Mouse (Mus musculus) forebrain, postnatal 0 days (tissue): ENCODE results near the gene Trmt1l. TPM values are rescaled to one million over a fixed set of nuclear protein-coding genes. Genes with fewer than 3 reads are reported as not detected.
A peak's percentile ranks its signal among the peaks of the same experiment; 100 is the strongest.
"Not testable (repeated sequence)": the region's sequence is repeated elsewhere in the genome, so short reads cannot be mapped to it uniquely, and the experiment has no call there.

ENCODE experiments used
- ATAC-seq: fragments of 200-750 bp; cut with Nextera tagmentation; 2 replicates; pipeline ENCODE4 v1.8.0; 2017; ENCODE audit warnings: mild to moderate bottlenecking, moderate library complexity
- DNase-seq: peaks from one replicate; pipeline ENCODE4 v3.0.0-alpha.2; 2015
- H3K27ac ChIP-seq: fragments of 300-500 bp; sonication (generic); 2 replicates; pipeline ENCODE4 v1.5.1; 2014; ENCODE audit warnings: low read depth, mild to moderate bottlenecking, antibody characterized with exemption, low read length, moderate library complexity, mixed read lengths
- H3K27me3 ChIP-seq: fragments of 300-500 bp; sonication (generic); 2 replicates; pipeline ENCODE4 v1.6.1; 2014; ENCODE audit warnings: mild to moderate bottlenecking, low read length, mixed read lengths; ENCODE audit not compliant: insufficient read depth
- H3K36me3 ChIP-seq: fragments of 300-500 bp; sonication (generic); 2 replicates; pipeline ENCODE4 v1.6.1; 2014; ENCODE audit warnings: mild to moderate bottlenecking, moderate library complexity; ENCODE audit not compliant: insufficient read depth
- H3K4me1 ChIP-seq: fragments of 300-500 bp; sonication (generic); 2 replicates; pipeline ENCODE4 v1.6.1; 2014; ENCODE audit warnings: antibody characterized with exemption; ENCODE audit not compliant: insufficient read depth
- H3K4me2 ChIP-seq: fragments of 300-500 bp; sonication (generic); 2 replicates; pipeline ENCODE4 v1.6.1; 2014; ENCODE audit warnings: low read depth, mild to moderate bottlenecking, moderate library complexity
- H3K4me3 ChIP-seq: fragments of 300-500 bp; sonication (generic); 2 replicates; pipeline ENCODE4 v1.5.1; 2014; ENCODE audit warnings: low read depth, low read length, mixed read lengths
- H3K9ac ChIP-seq: fragments of 300-500 bp; sonication (generic); 2 replicates; pipeline ENCODE4 v1.6.1; 2014; ENCODE audit warnings: mild to moderate bottlenecking
- H3K9me3 ChIP-seq: fragments of 300-500 bp; sonication (generic); 2 replicates; pipeline ENCODE4 v1.6.1; 2016; ENCODE audit warnings: low read length
- CTCF ChIP-seq: sonication (generic); IDR thresholded peaks from 2 replicates; pipeline ENCODE4 v1.5.1; 2016; ENCODE audit warnings: antibody characterized with exemption, control low read depth, low read depth
- WGBS: fragments of 180-500 bp; shearing (Covaris S2); extraction: QIAGEN DNeasy Blood & Tissue Kit; methylation state at CpG from one replicate; pipeline ENCODE4 v1.1.7; 2014; 5-methylcytosine and 5-hydroxymethylcytosine counted together
- polyA plus RNA-seq: library from polyadenylated mRNA; unstranded; fragments of >200 nt; fragmentation: Nextera tagmentation; extraction: Ambion mirVana; gene quantifications from 2 replicates; pipeline ENCODE4 v1.2.1, GENCODE M21; 2015
- total RNA-seq: library from RNA; depleted of rRNA; stranded (reverse); fragments of >200 nt; gene quantifications from 2 replicates; pipeline ENCODE4 v1.2.3, GENCODE M21; 2014

Gene Trmt1l
- total and polyA plus RNA-seq, 2 experiments from 2014 or later: 16.4 to 23.2 TPM

DNA sequence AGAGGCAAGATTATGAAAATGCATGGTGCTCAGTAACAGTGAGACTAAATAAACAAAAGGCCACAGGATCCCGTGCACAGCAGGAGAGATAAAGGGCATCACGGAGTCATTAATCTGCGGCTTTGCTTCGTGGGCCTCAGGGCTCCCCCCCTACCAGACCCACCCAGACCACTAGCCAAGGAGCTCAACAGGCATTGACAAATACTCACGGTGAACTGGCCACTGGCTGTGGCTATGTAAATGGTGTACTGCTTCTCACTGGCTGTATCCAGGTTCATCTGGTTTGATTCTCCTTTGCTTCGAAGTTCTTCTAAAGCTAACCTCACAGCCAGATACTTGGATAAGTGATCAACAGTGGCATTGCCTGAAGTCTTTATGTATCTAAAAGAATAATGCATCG, 43.1 kb downstream of the Trmt1l start:
- Histone ChIP-seq H3K4me1 (no peaks in the 10 kb centered on the region), H3K27me3 (no peaks in the 10 kb centered on the region), H3K9ac (no peak overlapping the region), H3K36me3 (peaks cover 51% of the 10 kb centered on the region), H3K4me2 (no peak overlapping the region), H3K27ac (no peak overlapping the region), H3K9me3 (no peaks in the 10 kb centered on the region), H3K4me3 (no peak overlapping the region)
- DNase-seq (no peak), ATAC-seq (no peak)
- 48% methylated on average over 7 of the region's 7 CpGs for WGBS
- no peak for TF ChIP-seq CTCF

- not testable (repeated sequence) for H3K27ac ChIP-seq, H3K4me2 ChIP-seq, H3K9ac ChIP-seq, H3K4me3 ChIP-seq, ATAC-seq, DNase-seq, H3K9me3 ChIP-seq, H3K27me3 ChIP-seq, H3K4me1 ChIP-seq
- peaks cover 59% of the 10 kb centered on the region for H3K36me3 ChIP-seq
- 84% methylated on average over 8 of the region's 8 CpGs for WGBS
Observed at GRCm38 (mm10) chr1:151472386-151472785, 44.0 kb downstream of the Trmt1l start.

GRCm38 (mm10) chr1:151482497-151482896, 54.2 kb downstream of the Trmt1l start:
- H3K4me3 ChIP-seq: no peak overlapping the region
- no peak for TF ChIP-seq CTCF
- DNase-seq (no peak), ATAC-seq (no peak)
- H3K36me3 ChIP-seq: no peaks in the 10 kb centered on the region; the same call in 1 of the 2 replicates
- WGBS: 90% methylated on average over 1 of the region's 1 CpGs
- H3K4me1 ChIP-seq: no peaks in the 10 kb centered on the region
- H3K4me2 ChIP-seq: no peak overlapping the region
- no peak overlapping the region for H3K9ac ChIP-seq
- H3K9me3 ChIP-seq: no peaks in the 10 kb centered on the region
- H3K27ac ChIP-seq: no peak overlapping the region
- no peaks in the 10 kb centered on the region for H3K27me3 ChIP-seq

- peak; percentile 44 for TF ChIP-seq CTCF
- Histone ChIP-seq H3K27ac (no peak overlapping the region), H3K4me2 (no peak overlapping the region), H3K4me1 (no peaks in the 10 kb centered on the region), H3K27me3 (no peaks in the 10 kb centered on the region), H3K9me3 (no peaks in the 10 kb centered on the region), H3K9ac (no peak overlapping the region), H3K4me3 (no peak overlapping the region), H3K36me3 (no peaks in the 10 kb centered on the region)
- DNase-seq (no peak), ATAC-seq (no peak)
- 61% methylated on average over 1 of the region's 1 CpGs for WGBS
Observed at GRCm38 (mm10) chr1:151483568-151483967, 55.2 kb downstream of the Trmt1l start.

DNA sequence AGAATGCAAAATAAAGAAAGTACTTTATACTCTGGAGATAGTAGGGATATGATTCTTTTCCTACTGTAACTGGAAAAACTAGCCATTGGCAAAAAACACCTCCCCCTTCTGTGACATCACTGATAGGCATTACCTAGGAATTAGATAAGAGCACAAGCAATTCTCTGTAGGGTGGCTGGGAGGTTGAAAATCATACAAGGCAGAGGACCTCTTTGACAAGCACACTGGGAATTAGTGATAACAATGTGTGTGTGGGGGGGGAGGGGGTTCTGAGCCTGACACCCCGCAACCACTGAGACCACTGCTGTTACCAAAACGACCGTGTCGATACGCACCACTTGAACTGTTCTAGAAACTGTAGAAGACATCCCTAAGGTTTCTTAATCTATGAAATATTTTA, 56.4 kb downstream of the Trmt1l start:
- H3K9ac ChIP-seq: no peak overlapping the region
- no peak overlapping the region for H3K4me2 ChIP-seq
- no peaks in the 10 kb centered on the region for H3K9me3 ChIP-seq
- no peaks in the 10 kb centered on the region for H3K4me1 ChIP-seq
- no peak for TF ChIP-seq CTCF
- WGBS: 92% methylated on average over 5 of the region's 5 CpGs
- H3K36me3 ChIP-seq: no peaks in the 10 kb centered on the region
- DNase-seq: no peak
- no peak overlapping the region for H3K27ac ChIP-seq
- no peaks in the 10 kb centered on the region for H3K27me3 ChIP-seq
- no peak for ATAC-seq
- H3K4me3 ChIP-seq: no peak overlapping the region

DNA sequence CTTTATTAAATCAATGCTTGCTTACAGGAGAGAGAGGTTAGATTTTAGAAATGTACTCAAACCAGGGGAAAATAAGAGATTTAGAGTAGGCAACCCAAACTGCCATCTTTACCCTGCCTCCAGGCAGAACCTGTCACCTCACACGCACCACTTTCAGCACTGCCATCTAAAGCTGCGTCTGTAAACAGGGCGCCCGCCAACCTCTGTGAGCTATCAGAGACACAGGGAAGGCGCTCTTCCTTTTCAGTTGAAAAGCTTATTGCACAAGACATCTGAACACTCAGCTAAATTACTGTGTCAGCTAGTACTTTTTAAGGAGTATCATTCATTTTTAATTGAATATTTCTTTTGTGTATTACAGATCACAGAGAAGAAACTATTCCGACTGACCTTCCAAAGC, 61.5 kb downstream of the Trmt1l start:
- ATAC-seq (no peak), DNase-seq (no peak)
- WGBS: 68% methylated on average over 6 of the region's 6 CpGs
- Histone ChIP-seq H3K9ac (no peak overlapping the region), H3K9me3 (no peaks in the 10 kb centered on the region), H3K4me1 (0 out of 2 replicates have a peak, but pooled peaks cover 2% of the 10 kb centered on the region), H3K36me3 (no peaks in the 10 kb centered on the region), H3K4me3 (no peak overlapping the region), H3K27me3 (no peaks in the 10 kb centered on the region), H3K27ac (no peak overlapping the region), H3K4me2 (no peak overlapping the region)
- no peak for TF ChIP-seq CTCF

- Histone ChIP-seq H3K4me1 (0 out of 2 replicates have a peak, but pooled peaks cover 2% of the 10 kb centered on the region), H3K27ac (no peak overlapping the region), H3K27me3 (no peaks in the 10 kb centered on the region), H3K9me3 (no peaks in the 10 kb centered on the region), H3K9ac (no peak overlapping the region), H3K4me3 (no peak overlapping the region), H3K4me2 (no peak overlapping the region), H3K36me3 (no peaks in the 10 kb centered on the region)
- no peak for ATAC-seq
- WGBS: 42% methylated on average over 1 of the region's 1 CpGs
- peak; percentile 24 for DNase-seq
- peak; percentile 59 for TF ChIP-seq CTCF
Observed at GRCm38 (mm10) chr1:151492419-151492818, 64.1 kb downstream of the Trmt1l start.

GRCm38 (mm10) chr1:151493826-151494225, 65.5 kb downstream of the Trmt1l start:
- Histone ChIP-seq H3K4me2 (no peak overlapping the region), H3K27me3 (no peaks in the 10 kb centered on the region), H3K9me3 (no peaks in the 10 kb centered on the region), H3K4me3 (no peak overlapping the region), H3K4me1 (peaks cover 8% of the 10 kb centered on the region; the same call in 1 of the 2 replicates), H3K9ac (no peak overlapping the region), H3K27ac (no peak overlapping the region), H3K36me3 (no peaks in the 10 kb centered on the region)
- DNase-seq: no peak
- ATAC-seq: no peak
- no peak for TF ChIP-seq CTCF
